Mouse (Mus musculus): ENCODE results near the gene Prps1l1. TPM values are rescaled to one million over a fixed set of nuclear protein-coding genes. Genes with fewer than 3 reads are reported as not detected.

Gene Prps1l1
- polyA plus RNA-seq, 1 experiment from 2014 or later = not detected

- Histone ChIP-seq H3K4me2 (no peak overlapping the region), H3K9me3 (ENCODE audit: control insufficient read depth, low read length) (no peaks in the 10 kb centered on the region), H3K27ac (ENCODE audit: low read depth, low read length) (no peak overlapping the region), H3K4me1 (ENCODE audit: control insufficient read depth, insufficient read depth, low read length) (no peaks in the 10 kb centered on the region), H3K9ac (ENCODE audit: low read length) (no peak overlapping the region), H3K36me3 (ENCODE audit: control insufficient read depth, insufficient read depth, low read length) (no peaks in the 10 kb centered on the region), H3K4me3 (ENCODE audit: low read depth, low read length) (no peak overlapping the region), H3K27me3 (ENCODE audit: control insufficient read depth, insufficient read depth, low read length) (no peaks in the 10 kb centered on the region)
- 92% methylated on average over 12 of the region's 12 CpGs for WGBS
- no peak for ATAC-seq (ENCODE audit: low FRiP score)
- DNase-seq (ENCODE audit: low spot score, missing footprints) = no peak
These were observed 14.4 kb downstream of the Prps1l1 start for GRCm38 (mm10) chr12:34998778-34999467.

DNA sequence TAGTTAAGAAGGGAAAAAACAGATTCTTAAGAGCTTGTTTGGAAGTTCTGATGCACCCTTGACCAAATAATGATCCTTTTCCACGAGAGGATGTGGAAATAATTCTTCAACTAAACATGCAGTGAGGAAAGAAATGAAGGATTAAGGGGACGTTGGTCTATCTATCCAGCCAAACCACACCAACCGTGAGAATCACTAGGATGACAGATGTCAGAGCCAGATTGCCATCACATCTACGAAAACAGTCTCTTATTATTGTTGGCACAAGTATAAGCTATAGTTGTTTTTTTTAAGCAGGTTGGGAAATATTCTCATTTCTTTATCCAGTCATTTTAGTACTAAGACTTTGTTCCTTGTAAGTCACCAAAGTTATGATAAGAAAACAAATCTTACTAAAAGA, 15.8 kb downstream of the Prps1l1 start:
- Histone ChIP-seq H3K27ac (ENCODE audit: low read depth, low read length) (no peak overlapping the region), H3K9ac (ENCODE audit: low read length) (no peak overlapping the region), H3K4me3 (ENCODE audit: low read depth, low read length) (no peak overlapping the region), H3K4me1 (ENCODE audit: control insufficient read depth, insufficient read depth, low read length) (no peaks in the 10 kb centered on the region), H3K27me3 (ENCODE audit: control insufficient read depth, insufficient read depth, low read length) (no peaks in the 10 kb centered on the region), H3K36me3 (ENCODE audit: control insufficient read depth, insufficient read depth, low read length) (no peaks in the 10 kb centered on the region), H3K9me3 (ENCODE audit: control insufficient read depth, low read length) (no peaks in the 10 kb centered on the region), H3K4me2 (no peak overlapping the region)
- WGBS = 77% methylated on average over 4 of the region's 4 CpGs
- ATAC-seq (ENCODE audit: low FRiP score) (no peak), DNase-seq (ENCODE audit: low spot score, missing footprints) (no peak)

DNA sequence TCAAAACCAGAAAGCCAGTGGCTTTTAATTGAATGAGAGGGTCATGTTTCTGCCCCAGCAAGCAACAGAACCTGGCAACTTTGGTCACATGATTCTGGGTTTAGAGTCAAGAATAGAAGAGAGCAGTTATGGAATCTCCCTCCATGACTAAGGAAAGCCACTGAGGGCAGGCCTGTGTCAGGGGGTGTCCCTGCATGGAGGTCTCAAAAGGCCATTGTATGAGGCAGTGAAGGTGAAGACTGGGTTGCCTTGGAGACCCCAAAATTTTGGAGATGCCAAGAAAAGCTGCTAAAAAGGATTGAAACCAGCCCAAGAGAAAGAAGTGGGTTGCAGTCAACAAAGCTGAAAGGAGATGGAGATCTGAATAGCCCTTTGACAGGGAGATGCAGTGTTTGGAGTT, 21.2 kb downstream of the Prps1l1 start:
- Histone ChIP-seq H3K27ac (ENCODE audit: low read depth, low read length) (no peak overlapping the region), H3K9ac (ENCODE audit: low read length) (no peak overlapping the region), H3K4me2 (no peak overlapping the region), H3K4me3 (ENCODE audit: low read depth, low read length) (no peak overlapping the region), H3K4me1 (ENCODE audit: control insufficient read depth, insufficient read depth, low read length) (peaks cover 5% of the 10 kb centered on the region; the same call in 1 of the 2 replicates), H3K9me3 (ENCODE audit: control insufficient read depth, low read length) (no peaks in the 10 kb centered on the region), H3K27me3 (ENCODE audit: control insufficient read depth, insufficient read depth, low read length) (no peaks in the 10 kb centered on the region; the same call in 1 of the 2 replicates), H3K36me3 (ENCODE audit: control insufficient read depth, insufficient read depth, low read length) (no peaks in the 10 kb centered on the region)
- ATAC-seq (ENCODE audit: low FRiP score) (no peak), DNase-seq (ENCODE audit: low spot score, missing footprints) (no peak)

DNA sequence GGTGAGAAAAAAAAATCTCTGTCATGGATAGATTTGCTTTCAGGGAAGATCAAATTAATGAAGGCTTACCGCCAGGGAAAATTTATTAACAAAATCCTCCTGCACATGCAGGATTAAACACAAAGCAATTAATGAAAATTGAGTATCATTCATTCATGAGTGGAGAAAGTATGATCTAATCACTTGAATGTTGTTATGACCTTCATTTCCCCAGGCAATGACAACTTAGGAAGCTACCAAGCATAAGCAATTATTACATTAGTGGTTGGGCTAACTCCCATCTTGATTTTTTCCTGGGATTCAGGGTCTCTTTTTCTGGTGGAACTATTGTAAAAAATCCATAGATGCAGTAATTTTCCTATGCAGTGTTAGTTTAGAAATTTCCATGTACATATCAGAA, 23.3 kb downstream of the Prps1l1 start:
- H3K27me3 ChIP-seq (ENCODE audit: control insufficient read depth, insufficient read depth, low read length) = no peaks in the 10 kb centered on the region; the same call in 1 of the 2 replicates
- no peak overlapping the region for H3K9ac ChIP-seq (ENCODE audit: low read length)
- H3K4me3 ChIP-seq (ENCODE audit: low read depth, low read length) = no peak overlapping the region
- ATAC-seq (ENCODE audit: low FRiP score) (peak; percentile 11; the same call in 1 of the 2 replicates), DNase-seq (ENCODE audit: low spot score, missing footprints) (no peak)
- no peak overlapping the region for H3K27ac ChIP-seq (ENCODE audit: low read depth, low read length)
- 89% methylated on average over 1 of the region's 1 CpGs for WGBS
- H3K9me3 ChIP-seq (ENCODE audit: control insufficient read depth, low read length) = no peaks in the 10 kb centered on the region
- H3K36me3 ChIP-seq (ENCODE audit: control insufficient read depth, insufficient read depth, low read length) = no peaks in the 10 kb centered on the region
- no peak overlapping the region for H3K4me2 ChIP-seq
- peaks cover 5% of the 10 kb centered on the region; the same call in 1 of the 2 replicates for H3K4me1 ChIP-seq (ENCODE audit: control insufficient read depth, insufficient read depth, low read length)

GRCm38 (mm10) chr12:35008340-35009137, 24.0 kb downstream of the Prps1l1 start:
- H3K9ac ChIP-seq (ENCODE audit: low read length) = no peak overlapping the region
- peak; percentile 88 for DNase-seq (ENCODE audit: low spot score, missing footprints)
- ATAC-seq (ENCODE audit: low FRiP score) = peak; percentile 97

DNA sequence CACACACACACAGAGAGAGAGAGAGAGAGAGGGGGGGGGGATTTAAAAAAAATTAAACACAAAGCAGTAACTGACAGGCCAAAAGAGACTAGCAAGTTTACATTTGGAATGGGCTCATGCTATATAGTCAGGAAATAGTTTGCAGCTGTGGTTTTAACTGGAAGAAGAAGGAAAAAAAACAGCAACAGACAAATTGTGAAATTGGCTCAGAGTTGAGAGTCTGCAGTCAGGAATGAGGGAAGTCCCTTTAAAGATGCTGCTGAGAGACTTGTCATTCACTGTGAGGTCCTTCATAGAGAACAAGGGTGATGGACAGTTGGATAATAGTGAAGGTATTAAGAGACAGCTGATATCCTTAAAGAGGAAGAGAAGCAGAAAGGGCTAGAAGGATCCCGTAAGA, 26.9 kb downstream of the Prps1l1 start:
- H3K4me3 ChIP-seq (ENCODE audit: low read depth, low read length) = no peak overlapping the region
- H3K9me3 ChIP-seq (ENCODE audit: control insufficient read depth, low read length) = no peaks in the 10 kb centered on the region
- WGBS = 55% methylated on average over 1 of the region's 1 CpGs
- ATAC-seq (ENCODE audit: low FRiP score) = no peak
- H3K27me3 ChIP-seq (ENCODE audit: control insufficient read depth, insufficient read depth, low read length) = no peaks in the 10 kb centered on the region; the same call in 1 of the 2 replicates
- peak; percentile 1 for DNase-seq (ENCODE audit: low spot score, missing footprints)
- no peak overlapping the region for H3K9ac ChIP-seq (ENCODE audit: low read length)
- H3K36me3 ChIP-seq (ENCODE audit: control insufficient read depth, insufficient read depth, low read length) = no peaks in the 10 kb centered on the region
- peaks cover 5% of the 10 kb centered on the region; the same call in 1 of the 2 replicates for H3K4me1 ChIP-seq (ENCODE audit: control insufficient read depth, insufficient read depth, low read length)
- no peak overlapping the region for H3K27ac ChIP-seq (ENCODE audit: low read depth, low read length)
- H3K4me2 ChIP-seq = no peak overlapping the region

More at GRCm38 (mm10) chr12:35008340-35009137, 24.0 kb downstream of the Prps1l1 start:
- Histone ChIP-seq H3K4me2 (no peak overlapping the region), H3K27me3 (ENCODE audit: control insufficient read depth, insufficient read depth, low read length) (no peaks in the 10 kb centered on the region; the same call in 1 of the 2 replicates), H3K4me3 (ENCODE audit: low read depth, low read length) (no peak overlapping the region), H3K9me3 (ENCODE audit: control insufficient read depth, low read length) (no peaks in the 10 kb centered on the region), H3K36me3 (ENCODE audit: control insufficient read depth, insufficient read depth, low read length) (no peaks in the 10 kb centered on the region), H3K27ac (ENCODE audit: low read depth, low read length) (no peak overlapping the region), H3K4me1 (ENCODE audit: control insufficient read depth, insufficient read depth, low read length) (peaks cover 5% of the 10 kb centered on the region; the same call in 1 of the 2 replicates)
- WGBS = 34% methylated on average over 11 of the region's 11 CpGs

DNA sequence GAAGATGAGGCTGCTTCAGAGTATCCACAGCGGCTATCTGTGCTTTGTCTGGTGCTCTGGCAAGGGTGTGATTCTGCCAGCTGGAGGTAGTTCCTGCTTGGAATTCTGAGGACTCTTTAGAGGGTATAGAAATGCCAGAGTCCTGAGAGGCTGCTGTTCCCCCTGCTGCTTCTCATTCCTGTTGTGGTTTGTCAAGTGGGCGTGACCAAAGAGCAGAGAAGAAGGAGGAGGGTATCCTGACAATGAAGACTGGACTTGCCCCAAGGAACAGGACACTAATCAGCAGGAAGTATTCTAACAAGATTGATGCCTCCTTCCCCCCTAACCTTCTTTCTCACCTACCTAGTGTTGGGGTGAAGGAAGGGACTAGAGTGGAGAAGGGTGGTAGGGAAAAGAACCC, 29.4 kb downstream of the Prps1l1 start:
- WGBS = 68% methylated on average over 2 of the region's 2 CpGs
- H3K27me3 ChIP-seq (ENCODE audit: control insufficient read depth, insufficient read depth, low read length) = no peaks in the 10 kb centered on the region
- H3K4me3 ChIP-seq (ENCODE audit: low read depth, low read length) = no peak overlapping the region
- peak; percentile 73 for DNase-seq (ENCODE audit: low spot score, missing footprints)
- H3K9me3 ChIP-seq (ENCODE audit: control insufficient read depth, low read length) = no peaks in the 10 kb centered on the region
- H3K36me3 ChIP-seq (ENCODE audit: control insufficient read depth, insufficient read depth, low read length) = no peaks in the 10 kb centered on the region
- no peak overlapping the region for H3K9ac ChIP-seq (ENCODE audit: low read length)
- H3K27ac ChIP-seq (ENCODE audit: low read depth, low read length) = no peak overlapping the region
- 0 out of 2 replicates have a peak, but pooled peaks cover 3% of the 10 kb centered on the region for H3K4me1 ChIP-seq (ENCODE audit: control insufficient read depth, insufficient read depth, low read length)
- no peak for ATAC-seq (ENCODE audit: low FRiP score)
- no peak overlapping the region for H3K4me2 ChIP-seq

DNA sequence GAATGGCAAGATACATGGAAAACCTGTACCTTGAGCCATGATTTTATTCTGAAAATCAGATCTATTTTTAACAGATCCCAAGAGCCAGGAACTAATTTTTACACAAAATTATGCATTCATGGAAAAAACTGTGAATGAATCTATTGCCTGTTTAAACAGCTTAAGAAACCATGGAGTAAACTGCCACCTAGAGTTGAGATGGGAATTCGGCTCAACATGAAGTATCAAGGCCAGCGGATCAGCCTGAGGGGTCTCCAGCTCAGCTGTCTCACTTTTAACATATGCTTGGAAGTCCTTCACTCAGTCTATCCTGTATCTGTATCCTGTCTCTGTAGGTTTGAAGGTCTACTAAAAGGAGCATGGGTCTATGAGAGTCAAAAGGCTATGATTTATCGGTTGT, 31.5 kb downstream of the Prps1l1 start:
- Histone ChIP-seq H3K36me3 (ENCODE audit: control insufficient read depth, insufficient read depth, low read length) (no peaks in the 10 kb centered on the region), H3K4me1 (ENCODE audit: control insufficient read depth, insufficient read depth, low read length) (no peaks in the 10 kb centered on the region), H3K9ac (ENCODE audit: low read length) (no peak overlapping the region), H3K4me2 (no peak overlapping the region), H3K9me3 (ENCODE audit: control insufficient read depth, low read length) (no peaks in the 10 kb centered on the region), H3K27ac (ENCODE audit: low read depth, low read length) (no peak overlapping the region), H3K4me3 (ENCODE audit: low read depth, low read length) (no peak overlapping the region), H3K27me3 (ENCODE audit: control insufficient read depth, insufficient read depth, low read length) (no peaks in the 10 kb centered on the region)
- 63% methylated on average over 3 of the region's 3 CpGs for whole genome bisulfite sequencing
- DNase-seq (ENCODE audit: low spot score, missing footprints) (peak; percentile 33), ATAC-seq (ENCODE audit: low FRiP score) (peak; percentile 61; the same call in 1 of the 2 replicates)

Data from midbrain, embryonic 11.5 days (tissue).